ENCODE assay signal across 18 mouse cellular contexts in genomic region chr16:94066771-94067170, GRCm38 (mm10). TPM values are rescaled to one million over a fixed set of nuclear protein-coding genes. Genes with fewer than 3 reads are reported as not detected.
A peak's percentile ranks its signal among the peaks of the same experiment; 100 is the strongest.
DNase-seq lines count a peak whose midpoint lies in the region; ATAC-seq and TF ChIP-seq lines count a peak whose summit lies in the region.
"Had no signal": no experiment of that assay in that cellular context is flagged by ENCODE, and none has a peak within 500 bp of the region (broad histone marks: within the 10 kb centered on the region; RNA-seq: fewer than 3 reads in every experiment).

No protein-coding gene starts in this region.

- no peak for ATAC-seq in kidney, embryonic 15.5 days (replicated peaks; ENCODE audit: low FRiP score)

- H3K27ac ChIP-seq in gastrocnemius, adult 2 months, result no peak overlapping the region
- H3K27ac ChIP-seq in kidney, embryonic 15.5 days, result 0 out of 2 replicates have a peak overlapping the region, but pooled peaks have one; percentile 28
- H3K27ac ChIP-seq: liver, embryonic 15.5 days; midbrain, embryonic 10.5 days had no signal

- no peaks in the 10 kb centered on the region for H3K27me3 ChIP-seq in kidney, embryonic 15.5 days

- no peaks in the 10 kb centered on the region; the same call in 1 of the 2 replicates for H3K9me3 ChIP-seq in kidney, embryonic 15.5 days (replicated peaks)
- H3K9me3 ChIP-seq: G1E; liver, embryonic 15.5 days had no signal

- H3K4me1 ChIP-seq in kidney, embryonic 15.5 days, result 0 out of 2 replicates have a peak, but pooled peaks cover 3% of the 10 kb centered on the region
- H3K4me1 ChIP-seq: liver, embryonic 15.5 days had no signal

- no peak for TF ChIP-seq CTCF in gastrocnemius, adult 2 months (IDR thresholded peaks at IDR 0.05)

- peak overlapping the region; percentile 45; the same call in 1 of the 2 replicates for H3K4me3 ChIP-seq in gastrocnemius, adult 2 months
- no peak overlapping the region for H3K4me3 ChIP-seq in kidney, embryonic 15.5 days (replicated peaks)
- H3K4me3 ChIP-seq: liver, embryonic 15.5 days; midbrain, embryonic 10.5 days had no signal

- no peaks in the 10 kb centered on the region for H3K36me3 ChIP-seq in kidney, embryonic 15.5 days
- H3K36me3 ChIP-seq: G1E; liver, embryonic 15.5 days; midbrain, embryonic 10.5 days had no signal

- 69% methylated on average over 6 of the region's 6 CpGs for WGBS in kidney, embryonic 15.5 days

- DNase-seq in gastrocnemius, adult 2 months, result no peak
- no peak for DNase-seq in gastrocnemius, postnatal 36 days
- DNase-seq in kidney, adult 8-10 months, result no peak
- DNase-seq in 3T3-L1 (ENCODE audit: low read depth, low spot score) (peak; percentile 12), adipocyte (ENCODE audit: low spot score) (peak; percentile 29)
- no peak for DNase-seq in natural killer cell, adult 2 months (ENCODE audit: low spot score in 2 of 2)
- DNase-seq in adrenal gland, adult 8-10 months, result no peak
- DNase-seq: cerebellum, adult 18-20 months; layer of hippocampus, adult 9-11 months; right cerebral cortex, postnatal 14 days had no signal

- H3K9ac ChIP-seq in kidney, embryonic 15.5 days, result no peak overlapping the region
- H3K9ac ChIP-seq: liver, embryonic 15.5 days had no signal

- peak overlapping the region; percentile 44; the same call in 1 of the 2 replicates for H3K4me2 ChIP-seq in kidney, embryonic 15.5 days

- intact Hi-C loops in gastrocnemius, adult 2 months (cut with DNase I), result no loop called here
- intact Hi-C loops in gastrocnemius, postnatal 36 days (cut with DNase I), result no loop called here

RNA-seq across cellular contexts. Expression of gene Sim2, which starts 18.0 kb away (rescaled TPM):
- 10 to 100 TPM; 15.0 to 17.9 TPM for total RNA-seq in gastrocnemius, adult 2 months (2021)
- total RNA-seq in gastrocnemius, postnatal 36 days (2021), result 10 to 100 TPM; 14.8 to 16.9 TPM
- 2.1 and 2.5 TPM in 2 replicates for polyA plus RNA-seq in kidney, embryonic 15.5 days (2015; fragmentation: Nextera tagmentation; extraction: Ambion mirVana)
- not detected for total RNA-seq in adrenal gland, adult 8-10 months (2022)
- total RNA-seq: G1E; left cerebral cortex, postnatal 25 days had no signal
- polyA plus RNA-seq: activated CD4-positive, CD25-positive, alpha-beta regulatory T cell, adult 4 months; G1E; liver, embryonic 15.5 days had no signal

RNA-seq across cellular contexts. Expression of gene Cldn14, which starts 58.1 kb away (rescaled TPM):
- total RNA-seq in gastrocnemius, adult 2 months (2021), result not detected
- under 1 TPM in 1 of 2 experiments, not detected in 1; 0.20 TPM for total RNA-seq in gastrocnemius, postnatal 36 days (2021)
- 0.21 TPM in 1 of 2 replicates, not detected in the other for polyA plus RNA-seq in kidney, embryonic 15.5 days (2015; fragmentation: Nextera tagmentation; extraction: Ambion mirVana)
- total RNA-seq in adrenal gland, adult 8-10 months (2022), result not detected
- total RNA-seq: G1E; heart, adult 8-10 months had no signal
- polyA plus RNA-seq: activated CD4-positive, CD25-positive, alpha-beta regulatory T cell, adult 4 months; forebrain, embryonic 11.5 days; G1E; midbrain, embryonic 10.5 days had no signal

Comparison
In these comparisons a context has a peak if more than half of its experiments do, and no peak if none do; other contexts are left out.
1. DNase-seq: peak in 3T3-L1 (single experiment) and adipocyte (single experiment); none in gastrocnemius, adult 2 months (single experiment), gastrocnemius, postnatal 36 days (0 of 2), kidney, adult 8-10 months (0 of 2), natural killer cell, adult 2 months (0 of 2) and adrenal gland, adult 8-10 months (single experiment).
2. RNA of gene Sim2, which starts 18.0 kb away (total RNA-seq): 15.0 to 17.9 TPM in gastrocnemius, adult 2 months and 14.8 to 16.9 TPM in gastrocnemius, postnatal 36 days; not detected in adrenal gland, adult 8-10 months; every median in the first group is over 10 times any median in the second.